In genomic region chr6:135011048-135011733, GRCm38 (mm10) we compare ENCODE assay signal across 8 mouse cellular contexts. TPM values are rescaled to one million over a fixed set of nuclear protein-coding genes. Genes with fewer than 3 reads are reported as not detected.
DNase-seq lines count a peak whose midpoint lies in the region; ATAC-seq and TF ChIP-seq lines count a peak whose summit lies in the region.

Gene Ddx47 (plus strand): TSS chr6:135011612.

- peaks cover 13% of the 10 kb centered on the region for H3K79me3 ChIP-seq in C2C12 (ENCODE audit: low read depth)

- peaks cover 15% of the 10 kb centered on the region for H3K79me2 ChIP-seq in C2C12 (ENCODE audit: control insufficient read depth, insufficient read depth)
- H3K79me2 ChIP-seq in liver, adult 2 months (ENCODE audit: control insufficient read depth, insufficient read depth, low read length): peaks cover 7% of the 10 kb centered on the region; the same call in 1 of the 2 replicates
- peaks cover 12% of the 10 kb centered on the region for H3K79me2 ChIP-seq in myocyte (ENCODE audit: control insufficient read depth, insufficient read depth)

- ATAC-seq in heart, embryonic 11.5 days (replicated peaks; ENCODE audit: insufficient number of reproducible peaks, low FRiP score, low TSS enrichment): peak; percentile 89
- peak; percentile 89 for ATAC-seq in kidney, embryonic 16.5 days (ENCODE audit: low FRiP score, low TSS enrichment)

- WGBS in heart, embryonic 11.5 days (ENCODE audit: insufficient replicate concordance): 5% methylated on average over 19 of the region's 19 CpGs
- 5% methylated on average over 19 of the region's 19 CpGs for WGBS in kidney, embryonic 16.5 days
- WGBS in liver, adult 2 months: under 1% methylated on average over 19 of the region's 19 CpGs

- peak within 1 kb of the TSS; percentile 50 for H3K27ac ChIP-seq in heart, embryonic 11.5 days (ENCODE audit: low read depth, low read length)
- H3K27ac ChIP-seq in kidney, embryonic 16.5 days (ENCODE audit: low read length): no peak within 1 kb of the TSS
- peak within 1 kb of the TSS; percentile 36 for H3K27ac ChIP-seq in liver, adult 2 months (replicated peaks; ENCODE audit: insufficient read depth, low read depth, low read length)

- H3K4me3 ChIP-seq in C2C12 (ENCODE audit: insufficient read depth, poor library complexity, severe bottlenecking): peak within 1 kb of the TSS; percentile 65
- H3K4me3 ChIP-seq in erythroblast, embryonic 14.5 days (replicated peaks): peak within 1 kb of the TSS; percentile 72
- peak within 1 kb of the TSS; percentile 94 for H3K4me3 ChIP-seq in heart, embryonic 11.5 days (ENCODE audit: low read depth, low read length)
- H3K4me3 ChIP-seq in kidney, embryonic 16.5 days (ENCODE audit: low read length): peak within 1 kb of the TSS; percentile 70
- peak within 1 kb of the TSS; percentile 68 for H3K4me3 ChIP-seq in liver, adult 2 months (ENCODE audit: insufficient read depth, low read depth, low read length)
- peak within 1 kb of the TSS; percentile 85 for H3K4me3 ChIP-seq in myocyte

- H3K36me3 ChIP-seq in C2C12 (ENCODE audit: control insufficient read depth, insufficient read depth): peaks cover 25% of the 10 kb centered on the region
- H3K36me3 ChIP-seq in erythroblast, embryonic 14.5 days (ENCODE audit: control insufficient read depth): peaks cover 33% of the 10 kb centered on the region
- H3K36me3 ChIP-seq in heart, embryonic 11.5 days (ENCODE audit: control insufficient read depth, insufficient read depth, low read length): peaks cover 22% of the 10 kb centered on the region
- H3K36me3 ChIP-seq in kidney, embryonic 16.5 days (ENCODE audit: insufficient read depth, low read length): peaks cover 21% of the 10 kb centered on the region
- H3K36me3 ChIP-seq in liver, adult 2 months (ENCODE audit: control insufficient read depth, insufficient read depth, low read length): peaks cover 17% of the 10 kb centered on the region
- peaks cover 12% of the 10 kb centered on the region for H3K36me3 ChIP-seq in myocyte (ENCODE audit: control insufficient read depth, insufficient read depth)
- peaks cover 2% of the 10 kb centered on the region for H3K36me3 ChIP-seq in splenic B cell, adult 2 months (ENCODE audit: control insufficient read depth, insufficient read depth, low read length, poor library complexity, severe bottlenecking)

- H3K27me3 ChIP-seq in C2C12 (ENCODE audit: control insufficient read depth, insufficient read depth, insufficient read length): no peaks in the 10 kb centered on the region
- no peaks in the 10 kb centered on the region for H3K27me3 ChIP-seq in erythroblast, embryonic 14.5 days (ENCODE audit: control insufficient read depth)
- H3K27me3 ChIP-seq in heart, embryonic 11.5 days (ENCODE audit: control insufficient read depth, insufficient read depth, low read length): no peaks in the 10 kb centered on the region
- H3K27me3 ChIP-seq in kidney, embryonic 16.5 days (ENCODE audit: insufficient read depth, low read length): no peaks in the 10 kb centered on the region
- H3K27me3 ChIP-seq in liver, adult 2 months (ENCODE audit: control insufficient read depth, insufficient read depth, low read length): no peaks in the 10 kb centered on the region
- H3K27me3 ChIP-seq in myocyte (ENCODE audit: control insufficient read depth, insufficient read depth, insufficient read length): no peaks in the 10 kb centered on the region
- H3K27me3 ChIP-seq in splenic B cell, adult 2 months (ENCODE audit: control insufficient read depth, insufficient read depth, low read length, poor library complexity, severe bottlenecking): no peaks in the 10 kb centered on the region

- H3K4me2 ChIP-seq in heart, embryonic 11.5 days: peak within 1 kb of the TSS; percentile 84
- peak within 1 kb of the TSS; percentile 78 for H3K4me2 ChIP-seq in kidney, embryonic 16.5 days (replicated peaks; ENCODE audit: low read depth, low read length)
- H3K4me2 ChIP-seq in myocyte (ENCODE audit: low read depth): peak within 1 kb of the TSS; percentile 90

- peak; percentile 71 for TF ChIP-seq CTCF in C2C12 (IDR thresholded peaks at IDR 0.05; ENCODE audit: control insufficient read depth, insufficient read depth, insufficient read length)
- peak; percentile 100 for TF ChIP-seq CTCF in brain, embryonic 14.5 days (IDR thresholded peaks at IDR 0.05; ENCODE audit: borderline replicate concordance, extremely low read depth, insufficient read depth, insufficient read length)
- peak; percentile 100 for TF ChIP-seq CTCF in liver, adult 2 months (IDR thresholded peaks at IDR 0.05; ENCODE audit: low read depth, low read length)

- peaks cover 22% of the 10 kb centered on the region for H3K4me1 ChIP-seq in erythroblast, embryonic 14.5 days (ENCODE audit: control insufficient read depth)
- H3K4me1 ChIP-seq in heart, embryonic 11.5 days (ENCODE audit: control insufficient read depth, insufficient read depth, low read length): peaks cover 6% of the 10 kb centered on the region
- H3K4me1 ChIP-seq in kidney, embryonic 16.5 days (ENCODE audit: insufficient read depth, low read length): peaks cover 5% of the 10 kb centered on the region
- H3K4me1 ChIP-seq in liver, adult 2 months (ENCODE audit: control insufficient read depth, insufficient read depth, low read length): peaks cover 4% of the 10 kb centered on the region; the same call in 1 of the 2 replicates

- DNase-seq in brain, embryonic 14.5 days (ENCODE audit: low read depth): peak; percentile 98
- peak; percentile 82 for DNase-seq in liver, adult 2 months (ENCODE audit: extremely low read depth, low read depth, low spot score)
- peak; percentile 95 for DNase-seq in splenic B cell, adult 2 months (ENCODE audit: low read depth, low spot score)

- H3ac ChIP-seq in C2C12 (ENCODE audit: control insufficient read depth, insufficient read length, low read depth) (peak within 1 kb of the TSS; percentile 87), myocyte (ENCODE audit: control insufficient read depth, insufficient read length) (peak within 1 kb of the TSS; percentile 18)

- peak; percentile 51; the same call in 1 of the 2 replicates for TF ChIP-seq POLR2A in brain, embryonic 14.5 days (IDR thresholded peaks at IDR 0.05; ENCODE audit: borderline replicate concordance, extremely low read depth, insufficient read depth, insufficient read length, poor library complexity, severe bottlenecking)
- TF ChIP-seq POLR2A in liver, adult 2 months (IDR thresholded peaks at IDR 0.05; ENCODE audit: extremely low read depth, insufficient read depth, low read length): peak; percentile 40; the same call in 1 of the 2 replicates
- TF ChIP-seq POLR2A in myocyte (IDR thresholded peaks at IDR 0.05; ENCODE audit: insufficient read length, low read depth): peak; percentile 47

- H3K9me3 ChIP-seq in erythroblast, embryonic 14.5 days (ENCODE audit: control insufficient read depth, low read length): no peaks in the 10 kb centered on the region
- no peaks in the 10 kb centered on the region for H3K9me3 ChIP-seq in heart, embryonic 11.5 days (replicated peaks; ENCODE audit: control insufficient read depth, low read length)
- H3K9me3 ChIP-seq in kidney, embryonic 16.5 days (ENCODE audit: low read length): no peaks in the 10 kb centered on the region

- H3K9ac ChIP-seq in heart, embryonic 11.5 days (ENCODE audit: low read depth, low read length): peak within 1 kb of the TSS; percentile 95
- H3K9ac ChIP-seq in kidney, embryonic 16.5 days (replicated peaks; ENCODE audit: low read length): peak within 1 kb of the TSS; percentile 74
- H3K9ac ChIP-seq in liver, adult 2 months (ENCODE audit: low read depth, low read length): peak within 1 kb of the TSS; percentile 82

TF ChIP-seq in C2C12, 6 proteins besides CTCF, POLR2A, EP300 and RAD21:
- TF ChIP-seq CEBPB (IDR thresholded peaks at IDR 0.05; ENCODE audit: low read depth) (no peak), USF1 (IDR thresholded peaks at IDR 0.05; ENCODE audit: low read depth) (no peak), FOSL1 (IDR thresholded peaks at IDR 0.05; ENCODE audit: insufficient read depth, low read length, poor library complexity, severe bottlenecking) (no peak), MYOG (IDR thresholded peaks at IDR 0.05; ENCODE audit: control insufficient read depth, extremely low read depth, insufficient read length) (no peak), MAX (IDR thresholded peaks at IDR 0.05) (peak; percentile 15), MYOD1 (IDR thresholded peaks at IDR 0.05; ENCODE audit: control insufficient read depth, insufficient read length, low read depth) (no peak)

TF ChIP-seq in myocyte, 11 proteins besides CTCF, POLR2A, EP300 and RAD21:
- TF ChIP-seq CEBPB (IDR thresholded peaks at IDR 0.05; ENCODE audit: insufficient read depth, poor library complexity, severe bottlenecking): no peak
- no peak for TF ChIP-seq REST (IDR thresholded peaks at IDR 0.05; ENCODE audit: insufficient read depth, insufficient read length)
- no peak for TF ChIP-seq TCF12 (IDR thresholded peaks at IDR 0.05; ENCODE audit: insufficient read depth, poor library complexity, severe bottlenecking)
- TF ChIP-seq USF1 (IDR thresholded peaks at IDR 0.05; ENCODE audit: low read depth): no peak
- TF ChIP-seq MYOG (IDR thresholded peaks at IDR 0.05; ENCODE audit: control insufficient read depth in 1 of 3, insufficient read depth in 1 of 3, insufficient read length in 2 of 3, low read depth in 2 of 3): peak in 1 of 3 experiments; percentile 4
- no peak for TF ChIP-seq MAX (IDR thresholded peaks at IDR 0.05; ENCODE audit: low read depth)
- no peak for TF ChIP-seq TCF3 (IDR thresholded peaks at IDR 0.05; ENCODE audit: insufficient read length, low read depth)
- TF ChIP-seq MYOD1 (IDR thresholded peaks at IDR 0.05; ENCODE audit: control insufficient read depth in 1 of 3, insufficient read length in 2 of 3, low read depth in 2 of 3): no peak

RNA-seq across cellular contexts. Expression of gene Ddx47, which starts in this region (rescaled TPM):
- polyA plus RNA-seq in C2C12 (2012; fragmentation: generic; extraction: Trizol) (79.3 TPM), myocyte (2012; fragmentation: generic; extraction: Trizol) (53.6 TPM)
- polyA plus RNA-seq in brain, embryonic 14.5 days (2012; rRNA removed): 74.4 and 86.3 TPM in 2 replicates
- 0.84 and 0.96 TPM in 2 replicates for polyA plus RNA-seq in erythroblast, embryonic 14.5 days (2012)
- polyA plus RNA-seq in heart, embryonic 11.5 days (2014; fragmentation: Nextera tagmentation; extraction: Ambion mirVana): 74.6 and 78.3 TPM in 2 replicates
- polyA plus RNA-seq in kidney, embryonic 16.5 days (2015; fragmentation: Nextera tagmentation; extraction: Ambion mirVana): 126 TPM in 2 replicates
- total RNA-seq in liver, adult 2 months (2014; rRNA removed): 25.6 and 26.7 TPM in 2 replicates
- 22.2 and 26.4 TPM in 2 replicates for polyA plus RNA-seq in liver, adult 2 months (2012; rRNA removed)

Comparison
In these comparisons a context has a peak if more than half of its experiments do, and no peak if none do; other contexts are left out.
1. RNA of gene Ddx47 (polyA plus RNA-seq): 126 TPM in kidney, embryonic 16.5 days, 79.3 TPM in C2C12 (single experiment), 74.6 to 78.3 TPM in heart, embryonic 11.5 days, 74.4 to 86.3 TPM in brain, embryonic 14.5 days, 53.6 TPM in myocyte (single experiment) and 22.2 to 26.4 TPM in liver, adult 2 months; 0.84 to 0.96 TPM in erythroblast, embryonic 14.5 days; every median in the first group is over 10 times any median in the second.
2. Peak in every context shown above with its lines, with median percentiles within 50 percentile points of each other: H3K4me3 ChIP-seq, CTCF ChIP-seq, DNase-seq, POLR2A ChIP-seq, H3K4me2 ChIP-seq and H3K9ac ChIP-seq.